Mouse (Mus musculus) lung, postnatal 0 days (tissue): ENCODE measurements at regions not wholly inside any gene's neighbourhood (a gene's known extent, or its start where the extent isn't known, plus 50 kb on each side); places are given as distances from the start of the nearest gene placed in this dataset.

Experiments
- ATAC-seq: fragments of 200-750 bp; cut with Nextera tagmentation; 2 replicates; pipeline ENCODE4 v1.8.0; 2017; ENCODE audit warnings: moderate library complexity
- DNase-seq: peaks from one replicate; pipeline ENCODE4 v3.0.0-alpha.2; 2016; ENCODE audit warnings: low spot score
- H3K27ac ChIP-seq: fragments of 300-500 bp; sonication (generic); 2 replicates; pipeline ENCODE4 v1.5.1; 2014; ENCODE audit warnings: antibody characterized with exemption, mild to moderate bottlenecking, low read length, mixed read lengths
- H3K27me3 ChIP-seq: fragments of 300-500 bp; sonication (generic); replicated peaks from 2 replicates; pipeline ENCODE4 v1.6.1; 2014; ENCODE audit warnings: low read length, mixed read lengths; ENCODE audit not compliant: insufficient read depth
- H3K36me3 ChIP-seq: fragments of 300-500 bp; sonication (generic); 2 replicates; pipeline ENCODE4 v1.6.1; 2014; ENCODE audit warnings: low read length, mixed read lengths; ENCODE audit not compliant: insufficient read depth
- H3K4me1 ChIP-seq: fragments of 300-500 bp; sonication (generic); 2 replicates; pipeline ENCODE4 v1.6.1; 2014; ENCODE audit warnings: antibody characterized with exemption, low read depth, low read length, mixed read lengths; ENCODE audit not compliant: insufficient read depth
- H3K4me2 ChIP-seq: fragments of 300-500 bp; sonication (generic); replicated peaks from 2 replicates; pipeline ENCODE4 v1.6.1; 2014; ENCODE audit warnings: low read depth, mild to moderate bottlenecking, low read length, moderate library complexity, mixed read lengths
- H3K4me3 ChIP-seq: fragments of 300-500 bp; sonication (generic); 2 replicates; pipeline ENCODE4 v1.5.1; 2014; ENCODE audit warnings: low read depth, low read length
- H3K9ac ChIP-seq: fragments of 300-500 bp; sonication (generic); replicated peaks from 2 replicates; pipeline ENCODE4 v1.6.1; 2014; ENCODE audit warnings: low read depth, mild to moderate bottlenecking
- H3K9me3 ChIP-seq: fragments of 300-500 bp; sonication (generic); 2 replicates; pipeline ENCODE4 v1.6.1; 2016; ENCODE audit warnings: low read length, mixed read lengths
- CTCF ChIP-seq: IDR thresholded peaks from 2 replicates; pipeline ENCODE4 v1.5.1; 2016; ENCODE audit warnings: antibody characterized with exemption, mild to moderate bottlenecking
- EP300 ChIP-seq: IDR thresholded peaks from 2 replicates; pipeline ENCODE4 v1.6.1; 2016; ENCODE audit warnings: antibody characterized with exemption, mild to moderate bottlenecking, control low read depth
- WGBS: fragments of 180-500 bp; shearing (Covaris S2); extraction: QIAGEN DNeasy Blood & Tissue Kit; methylation state at CpG from one replicate; pipeline ENCODE4 v1.1.7; 2014; 5-methylcytosine and 5-hydroxymethylcytosine counted together

- no peaks in the 10 kb centered on the region for H3K9me3 ChIP-seq
- no peak overlapping the region for H3K4me2 ChIP-seq
- H3K27me3 ChIP-seq, result no peaks in the 10 kb centered on the region
- no peak for DNase-seq
- H3K9ac ChIP-seq, result no peak overlapping the region
- ATAC-seq, result no peak
- no peak for TF ChIP-seq CTCF
- no peak for TF ChIP-seq EP300
- 74% methylated on average over 3 of the region's 3 CpGs for WGBS
- H3K27ac ChIP-seq, result no peak overlapping the region
- no peak overlapping the region for H3K4me3 ChIP-seq
- no peaks in the 10 kb centered on the region for H3K4me1 ChIP-seq
- no peaks in the 10 kb centered on the region for H3K36me3 ChIP-seq
Observed at GRCm38 (mm10) chr4:39926021-39926591, 216.8 kb upstream of the Aco1 start.

GRCm38 (mm10) chr4:39926594-39926993, 216.3 kb upstream of the Aco1 start:
- no peaks in the 10 kb centered on the region for H3K27me3 ChIP-seq
- H3K27ac ChIP-seq, result no peak overlapping the region
- no peak overlapping the region for H3K4me3 ChIP-seq
- H3K4me1 ChIP-seq, result no peaks in the 10 kb centered on the region
- TF ChIP-seq EP300, result no peak
- TF ChIP-seq CTCF, result no peak
- H3K4me2 ChIP-seq, result no peak overlapping the region
- DNase-seq (no peak), ATAC-seq (no peak)
- H3K36me3 ChIP-seq, result no peaks in the 10 kb centered on the region
- no peaks in the 10 kb centered on the region for H3K9me3 ChIP-seq
- WGBS, result 88% methylated on average over 7 of the region's 7 CpGs
- H3K9ac ChIP-seq, result no peak overlapping the region

- no peak overlapping the region for H3K4me2 ChIP-seq
- no peaks in the 10 kb centered on the region for H3K9me3 ChIP-seq
- no peak for DNase-seq
- no peak overlapping the region for H3K9ac ChIP-seq
- H3K27me3 ChIP-seq, result no peaks in the 10 kb centered on the region
- no peaks in the 10 kb centered on the region for H3K4me1 ChIP-seq
- no peak overlapping the region for H3K4me3 ChIP-seq
- 36% methylated on average over 2 of the region's 2 CpGs for WGBS
- no peak for ATAC-seq
- no peak overlapping the region for H3K27ac ChIP-seq
- no peak for TF ChIP-seq CTCF
- no peak for TF ChIP-seq EP300
- no peaks in the 10 kb centered on the region for H3K36me3 ChIP-seq
Observed at GRCm38 (mm10) chr4:39928491-39928890, 214.4 kb upstream of the Aco1 start.

- TF ChIP-seq EP300 (no peak), CTCF (no peak)
- ATAC-seq (no peak), DNase-seq (no peak)
- H3K9me3 ChIP-seq, result no peaks in the 10 kb centered on the region
- no peak overlapping the region for H3K4me3 ChIP-seq
- WGBS, result 85% methylated on average over 12 of the region's 12 CpGs
- no peak overlapping the region for H3K9ac ChIP-seq
- H3K4me1 ChIP-seq, result no peaks in the 10 kb centered on the region
- no peak overlapping the region for H3K4me2 ChIP-seq
- no peaks in the 10 kb centered on the region for H3K36me3 ChIP-seq
- H3K27me3 ChIP-seq, result no peaks in the 10 kb centered on the region
- H3K27ac ChIP-seq, result no peak overlapping the region
Observed at GRCm38 (mm10) chr4:39934025-39934708, 208.7 kb upstream of the Aco1 start.

- Histone ChIP-seq H3K4me1 (no peaks in the 10 kb centered on the region), H3K4me2 (no peak overlapping the region), H3K27ac (no peak overlapping the region), H3K36me3 (no peaks in the 10 kb centered on the region), H3K4me3 (no peak overlapping the region), H3K27me3 (no peaks in the 10 kb centered on the region), H3K9me3 (no peaks in the 10 kb centered on the region), H3K9ac (no peak overlapping the region)
- 85% methylated on average over 3 of the region's 3 CpGs for WGBS
- TF ChIP-seq EP300 (no peak), CTCF (no peak)
- ATAC-seq, result no peak
- DNase-seq, result no peak
Observed at GRCm38 (mm10) chr4:39958687-39959086, 184.2 kb upstream of the Aco1 start.

- ATAC-seq (no peak), DNase-seq (no peak)
- no peaks in the 10 kb centered on the region for H3K36me3 ChIP-seq
- no peaks in the 10 kb centered on the region for H3K9me3 ChIP-seq
- H3K27ac ChIP-seq, result no peak overlapping the region
- no peak overlapping the region for H3K4me3 ChIP-seq
- H3K27me3 ChIP-seq, result no peaks in the 10 kb centered on the region
- H3K4me1 ChIP-seq, result no peaks in the 10 kb centered on the region
- 81% methylated on average over 3 of the region's 3 CpGs for WGBS
- TF ChIP-seq CTCF, result no peak
- H3K4me2 ChIP-seq, result no peak overlapping the region
- H3K9ac ChIP-seq, result no peak overlapping the region
Observed at GRCm38 (mm10) chr4:39967938-39968337, 174.9 kb upstream of the Aco1 start.
